Mouse (Mus musculus): Measurements from ENCODE around the gene Gm7970.
"Not testable (repeated sequence)": the region's sequence is repeated elsewhere in the genome, so short reads cannot be mapped to it uniquely, and the experiment has no call there.

The Gm7970 gene

DNA sequence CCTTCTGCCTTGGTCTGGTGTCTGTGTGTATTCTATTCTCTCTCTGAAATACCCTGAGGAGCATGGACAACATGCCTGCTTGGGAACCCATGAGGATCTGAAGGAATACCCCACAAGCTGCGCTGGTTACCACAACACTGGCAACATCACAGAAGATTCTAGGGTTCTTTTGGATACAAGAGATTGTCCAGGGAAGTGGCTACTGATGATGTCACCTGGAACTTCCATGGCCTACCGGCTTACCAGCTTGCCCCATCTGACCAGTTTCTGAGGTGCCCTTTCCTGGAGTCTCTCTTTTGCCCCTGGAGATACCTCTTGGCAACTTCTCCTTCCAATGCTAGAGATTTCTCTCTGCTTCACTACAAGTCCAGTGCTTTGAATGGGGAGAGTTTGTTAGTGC lies at the start of gene Gm7970:
Gm7970 (minus strand) TSS at position 101 of the 400 bp plus-strand sequence.
- DNase-seq (ENCODE audit: low spot score), result not testable (repeated sequence)

DNA sequence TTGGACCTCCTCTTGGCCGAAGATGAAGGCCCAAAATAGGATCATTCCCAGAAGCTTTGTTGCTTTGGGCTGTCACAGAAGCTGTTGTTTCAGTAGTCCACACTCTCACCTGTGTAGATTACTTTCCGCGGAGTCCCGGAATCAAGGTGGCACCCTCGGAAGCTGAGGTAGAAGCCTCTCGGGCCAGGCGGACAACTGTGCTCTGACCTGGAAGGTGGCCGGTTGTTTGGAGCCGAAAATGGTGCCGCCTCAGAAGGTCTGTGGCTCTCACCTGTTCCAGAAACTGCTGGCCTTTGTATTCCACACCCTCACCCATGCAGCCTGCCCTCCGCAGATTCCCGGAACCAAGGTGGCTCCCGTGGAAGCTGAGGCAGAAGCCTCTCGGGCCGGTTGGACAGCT lies 45.6 kb upstream of the Gm7970 start:
- DNase-seq (ENCODE audit: low spot score), result not testable (repeated sequence)

DNA sequence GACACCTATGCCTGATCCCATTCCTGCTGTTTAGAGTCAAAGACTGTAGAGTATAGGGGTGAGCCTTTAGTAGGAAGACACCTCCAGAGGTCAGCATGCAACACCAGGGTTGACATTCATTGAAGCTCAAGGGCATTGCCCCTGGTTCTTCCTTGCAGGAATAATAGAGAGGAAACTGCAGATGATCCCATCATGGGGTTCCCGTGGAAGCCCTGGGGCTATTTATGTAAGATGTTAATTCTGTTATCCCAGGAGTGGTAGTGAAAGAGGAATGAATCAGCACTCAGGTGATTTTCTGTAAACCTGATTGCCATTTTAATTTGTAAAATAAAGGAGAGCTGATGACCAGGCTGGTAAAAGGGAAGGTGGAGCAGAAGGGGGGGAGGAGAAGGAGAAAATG lies 31.0 kb upstream of the Gm7970 start:
- not testable (repeated sequence) for DNase-seq (ENCODE audit: low spot score)

DNA sequence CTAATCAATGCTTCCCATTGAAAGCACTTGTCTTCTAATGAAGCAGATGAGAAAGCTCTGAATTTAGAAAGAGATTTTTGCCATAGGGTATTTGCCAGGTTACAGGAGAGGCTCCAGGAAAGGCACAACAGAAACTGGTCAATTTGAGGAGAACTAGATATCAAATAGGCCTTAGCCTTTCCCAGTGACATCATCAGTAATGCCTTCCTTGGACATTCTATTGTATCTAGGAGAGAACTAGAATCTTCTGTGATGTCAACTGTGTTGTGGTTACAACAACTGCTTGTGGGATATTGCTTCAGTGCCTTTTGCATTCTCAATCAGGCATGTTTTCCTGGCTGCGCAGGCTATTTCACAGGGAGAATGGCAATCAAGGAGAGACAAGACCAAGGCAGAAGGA lies 17.5 kb upstream of the Gm7970 start, which contains the start of gene 1700049E17Rik2:
1700049E17Rik2 (plus strand) TSS at position 301 of the 400 bp plus-strand sequence.
- not testable (repeated sequence) for DNase-seq (ENCODE audit: low spot score)

DNA sequence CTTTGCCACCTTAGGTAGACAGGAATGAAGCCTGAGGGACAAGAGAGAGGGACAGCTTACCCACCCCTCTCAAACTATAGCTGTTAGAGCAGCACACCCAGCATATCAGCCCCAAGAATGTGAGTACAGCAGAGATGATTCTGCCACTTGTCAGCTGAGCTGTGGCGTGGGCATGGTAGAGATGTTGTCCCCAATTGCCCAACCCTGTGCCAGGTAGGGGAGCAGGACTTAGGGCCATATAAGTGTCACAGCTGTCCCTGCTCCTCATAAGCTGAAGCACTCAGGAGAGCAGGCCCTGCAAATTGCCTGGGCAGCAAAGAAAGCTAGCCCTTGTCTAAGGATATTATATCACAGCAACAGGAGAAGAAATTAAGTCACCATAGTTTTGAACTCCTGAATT lies 30.7 kb downstream of the Gm7970 start:
- not testable (repeated sequence) for DNase-seq (ENCODE audit: low spot score)

DNA sequence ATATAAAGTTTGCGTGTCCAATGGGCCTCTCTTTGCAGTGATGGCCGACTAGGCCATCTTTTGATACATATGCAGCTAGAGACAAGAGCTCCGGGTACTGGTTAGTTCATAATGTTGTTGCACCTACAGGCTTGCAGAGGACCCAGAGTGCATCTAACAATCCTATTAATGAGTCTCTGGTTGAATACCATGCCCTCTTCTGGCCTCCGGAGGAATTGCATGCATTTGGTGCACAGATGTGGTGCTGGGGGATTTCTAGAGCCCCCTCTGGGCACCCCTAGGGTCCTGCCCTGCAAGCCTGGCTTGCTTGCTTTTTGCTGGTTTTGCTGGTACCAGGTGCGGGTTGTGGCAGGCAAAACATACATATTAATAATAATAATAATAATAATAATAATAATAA lies 34.7 kb downstream of the Gm7970 start:
- DNase-seq (ENCODE audit: low spot score), result not testable (repeated sequence)

All from ovary, postnatal 36 days (tissue).